Mouse (Mus musculus) frontal cortex, postnatal 25 days (tissue): ENCODE measurements around the gene Phospho1.

ENCODE experiments used
- DNase-seq, 2 experiments: peaks; one replicate each; pipeline ENCODE4 v3.0.0; 2022; ENCODE audit warnings: low spot score in 2 of 2

The Phospho1 gene

GRCm38 (mm10) chr11:95812224-95812623 lies 12.1 kb upstream of the Phospho1 start:
- no peak for DNase-seq

DNA sequence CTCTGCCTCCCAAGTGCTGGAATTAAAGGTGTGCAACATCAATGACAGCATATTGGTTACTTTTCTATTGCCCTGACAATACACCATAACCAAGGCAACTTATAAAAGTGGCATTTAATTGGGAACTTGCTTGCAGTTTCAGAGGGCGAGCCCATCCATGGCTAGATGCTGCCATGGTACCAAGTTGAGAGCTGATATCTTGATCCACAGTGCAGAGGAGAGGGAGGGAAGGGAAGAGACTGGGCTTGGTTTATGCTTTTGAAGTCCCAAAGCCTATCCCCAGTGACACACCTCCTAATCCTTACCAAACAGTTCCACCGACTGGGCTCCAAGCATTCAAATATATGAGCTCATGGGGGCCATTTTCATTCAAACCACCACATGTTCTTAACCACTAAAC lies 10.2 kb upstream of the Phospho1 start:
- no peak for DNase-seq

DNA sequence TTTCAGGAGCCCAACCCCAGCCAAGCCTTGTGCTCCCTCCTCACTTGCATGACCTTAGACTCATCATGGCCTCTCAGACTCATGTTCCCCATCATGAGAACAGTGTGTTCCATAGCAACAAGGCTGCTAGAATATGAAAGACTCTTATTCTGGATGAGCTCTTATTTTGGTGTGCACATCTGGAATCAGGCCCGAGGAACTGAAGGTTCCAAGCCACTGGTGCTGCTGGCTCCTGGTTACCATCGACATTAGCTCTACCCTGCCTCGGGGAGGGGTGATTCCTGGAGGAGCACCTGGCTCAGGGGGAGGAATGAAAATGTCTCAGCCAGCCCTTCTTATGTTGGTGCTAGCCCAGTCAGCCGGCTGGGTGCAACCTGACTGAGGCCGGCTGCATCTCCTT lies 9.4 kb upstream of the Phospho1 start:
- no peak for DNase-seq

DNA sequence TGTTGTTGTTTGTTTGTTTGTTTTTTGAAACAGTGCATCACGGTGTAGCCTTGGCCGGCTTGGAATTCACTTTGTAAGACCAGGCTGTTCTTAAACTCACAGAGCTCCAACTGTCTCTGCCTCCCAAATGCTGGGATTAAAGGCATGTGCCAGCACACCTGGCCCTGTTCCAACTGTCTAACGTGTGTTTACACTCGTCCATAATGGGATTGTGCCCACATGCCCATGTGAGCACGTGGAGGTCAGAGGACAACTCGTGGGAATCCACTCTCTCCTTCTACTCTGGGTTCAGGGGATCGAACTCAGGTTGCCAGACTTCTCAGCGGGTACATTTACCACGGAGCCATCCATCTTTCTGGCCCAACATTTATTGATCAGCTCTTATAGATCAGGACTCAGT lies 8.9 kb upstream of the Phospho1 start:
- no peak for DNase-seq

- DNase-seq: no peak
Measured at GRCm38 (mm10) chr11:95819138-95819537, 5.2 kb upstream of the Phospho1 start.

DNA sequence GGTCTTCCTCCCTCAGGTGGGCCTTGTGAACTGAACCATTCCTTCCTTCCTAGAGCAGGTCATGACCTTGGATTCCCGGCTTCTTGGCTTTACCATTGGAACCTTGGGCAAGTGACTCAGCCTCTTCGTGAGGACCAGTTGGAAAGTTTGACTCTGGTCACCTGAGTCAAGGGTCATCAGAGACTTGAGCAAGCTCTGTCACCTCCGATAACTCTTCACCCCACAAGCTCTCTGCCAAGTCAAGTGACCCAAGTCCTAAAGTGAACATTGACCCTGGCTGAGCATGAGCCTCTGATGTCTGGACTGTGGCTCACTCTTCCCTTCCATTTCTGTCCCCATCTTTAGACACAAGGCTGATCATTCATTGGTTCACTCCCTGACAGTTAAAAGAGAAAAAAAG lies 2.8 kb upstream of the Phospho1 start:
- DNase-seq: no peak

GRCm38 (mm10) chr11:95822437-95822836 lies 1.9 kb upstream of the Phospho1 start:
- DNase-seq: no peak

- peak in 1 of 2 experiments; percentile 54 for DNase-seq
Measured at GRCm38 (mm10) chr11:95824877-95825243, 561 bp downstream of the Phospho1 start.

GRCm38 (mm10) chr11:95825625-95826024 lies 1.3 kb downstream of the Phospho1 start:
- no peak for DNase-seq

DNA sequence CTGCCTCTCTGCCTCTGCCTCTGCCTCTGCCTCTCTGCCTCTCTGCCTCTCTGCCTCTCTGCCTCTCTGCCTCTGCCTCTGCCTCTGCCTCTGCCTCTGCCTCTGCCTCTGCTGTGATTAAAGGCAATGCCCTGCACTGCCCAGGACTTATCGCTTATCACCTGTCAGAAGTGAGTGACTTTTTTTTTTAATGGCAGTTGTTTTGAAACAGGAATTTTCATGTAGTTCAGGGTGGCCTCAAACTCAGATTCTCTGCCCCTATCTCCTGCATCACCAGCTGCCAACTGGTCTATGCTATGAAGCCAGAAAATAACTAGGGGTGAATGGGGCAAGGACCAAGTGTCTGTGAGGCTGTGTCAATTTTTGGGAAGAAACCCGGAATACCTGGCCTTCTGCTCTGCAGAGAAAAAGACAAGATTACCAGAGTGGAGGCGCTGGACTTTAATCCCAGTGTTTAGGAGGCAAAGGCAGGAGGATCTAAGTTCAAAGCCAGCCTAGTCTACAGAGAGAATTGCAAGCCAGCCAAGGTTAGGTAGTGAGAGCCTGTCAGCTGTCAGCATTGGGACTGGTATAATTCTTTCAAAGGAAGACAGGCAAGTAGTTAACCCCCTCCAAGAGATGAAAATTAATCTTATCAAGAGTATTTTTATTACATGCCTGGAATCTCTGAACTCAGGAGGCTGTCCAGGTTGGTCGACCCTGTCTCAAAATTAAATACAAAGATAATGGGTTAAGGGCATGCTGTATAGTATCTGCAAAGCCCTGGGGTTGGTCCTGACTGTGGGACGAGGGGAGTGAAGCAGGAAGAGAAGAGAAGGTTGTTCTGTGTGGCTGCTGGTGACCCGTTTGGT lies 2.2 kb downstream of the Phospho1 start:
- DNase-seq: no peak

DNA sequence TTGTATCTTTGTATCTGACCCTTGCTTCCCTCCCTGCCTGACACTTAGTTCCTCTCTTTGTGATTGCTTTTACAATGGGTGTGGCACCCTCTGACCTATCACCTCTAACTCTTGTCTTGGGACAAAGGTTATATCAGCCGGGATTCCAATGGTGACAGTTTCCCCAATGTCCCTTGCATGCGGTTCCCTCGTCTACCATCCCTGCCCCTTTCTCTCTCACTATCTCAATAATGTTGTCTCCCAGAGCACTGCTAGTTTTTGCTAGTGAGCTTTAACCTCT lies 2.8 kb downstream of the Phospho1 start:
- DNase-seq: no peak

DNA sequence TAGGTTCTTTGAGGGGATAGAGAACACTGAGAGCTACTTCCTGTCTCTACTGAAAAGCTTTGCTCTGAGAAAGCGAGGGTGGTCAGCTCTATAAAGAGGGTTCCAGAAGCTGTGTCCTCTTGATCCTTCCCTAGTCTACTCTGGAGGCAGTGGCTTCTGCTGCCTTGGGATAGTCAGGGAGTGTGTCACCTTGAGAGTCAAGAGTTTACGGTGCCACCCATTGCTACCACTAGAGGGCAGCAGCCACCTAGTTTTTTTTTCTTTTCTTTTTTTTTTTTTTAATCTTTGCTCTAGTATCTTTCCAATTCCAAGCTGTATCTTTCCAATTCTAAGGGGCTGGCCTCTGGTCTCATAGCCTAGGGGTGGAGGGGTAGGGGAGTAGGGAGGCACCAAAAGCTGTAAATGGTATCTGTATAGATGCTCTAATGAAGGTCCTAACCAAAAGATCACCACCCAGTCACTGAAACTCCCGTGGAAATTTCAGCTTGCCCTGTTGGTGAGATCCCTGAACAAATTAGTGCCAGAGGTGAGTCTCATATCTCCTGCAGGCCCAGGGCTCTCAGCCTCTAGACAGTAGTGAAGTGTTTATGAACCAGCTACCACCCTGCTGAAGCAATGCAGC lies 3.3 kb downstream of the Phospho1 start:
- peak; percentile 70 to 73 for DNase-seq

GRCm38 (mm10) chr11:95828181-95828964 lies 4.1 kb downstream of the Phospho1 start:
- DNase-seq: no peak

DNA sequence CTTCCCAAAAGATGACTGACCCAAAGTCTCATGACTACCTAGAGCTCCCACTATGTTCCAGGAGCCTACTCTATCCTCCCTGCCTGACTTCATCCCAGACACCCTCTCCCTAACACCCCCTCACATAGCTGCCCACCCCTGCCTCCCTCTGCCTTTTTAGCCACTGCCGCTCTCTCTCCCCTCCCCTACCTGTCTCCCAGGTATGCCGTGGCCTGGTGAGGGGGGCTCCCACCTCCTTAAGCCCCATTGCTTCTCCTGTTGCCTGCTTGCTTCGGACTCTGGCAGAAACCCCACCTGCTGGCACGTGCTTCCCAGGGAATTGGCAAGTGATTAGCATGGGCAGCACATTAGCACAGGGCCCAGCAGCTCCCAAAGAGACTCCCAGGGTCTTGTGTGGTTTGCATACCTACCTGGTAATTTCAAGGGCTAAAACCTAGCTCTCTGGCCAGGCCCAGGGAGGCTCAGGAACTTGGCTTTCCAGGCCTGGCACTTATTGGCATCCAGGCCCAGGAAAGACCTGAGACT lies 5.3 kb downstream of the Phospho1 start:
- no peak for DNase-seq

DNA sequence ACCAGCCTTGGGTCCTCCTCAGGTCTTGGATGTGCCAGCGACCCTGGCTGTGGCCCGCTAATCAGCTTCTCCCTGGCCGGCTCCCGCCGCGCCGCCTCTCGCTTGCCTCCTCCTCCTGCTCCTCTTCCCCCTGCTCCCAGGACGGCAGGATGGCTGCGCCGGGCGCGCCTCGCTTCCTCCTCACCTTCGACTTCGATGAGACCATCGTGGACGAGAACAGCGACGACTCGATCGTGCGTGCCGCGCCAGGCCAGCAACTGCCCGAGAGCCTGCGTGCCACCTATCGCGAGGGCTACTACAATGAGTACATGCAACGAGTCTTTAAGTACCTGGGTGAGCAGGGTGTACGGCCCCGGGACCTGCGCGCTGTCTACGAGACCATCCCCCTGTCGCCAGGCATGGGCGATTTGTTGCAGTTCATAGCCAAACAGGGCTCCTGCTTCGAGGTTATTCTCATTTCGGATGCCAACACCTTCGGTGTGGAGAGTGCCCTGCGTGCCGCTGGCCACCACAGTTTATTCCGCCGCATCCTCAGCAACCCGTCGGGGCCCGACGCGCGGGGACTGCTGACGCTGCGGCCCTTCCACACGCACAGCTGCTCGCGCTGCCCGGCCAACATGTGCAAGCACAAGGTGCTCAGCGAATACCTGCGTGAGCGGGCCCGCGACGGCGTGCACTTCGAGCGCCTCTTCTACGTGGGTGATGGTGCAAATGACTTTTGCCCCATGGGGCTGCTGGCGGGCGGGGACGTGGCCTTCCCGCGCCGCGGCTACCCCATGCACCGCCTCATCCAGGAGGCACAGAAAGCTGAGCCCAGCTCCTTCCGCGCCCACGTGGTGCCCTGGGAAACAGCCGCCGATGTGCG lies 6.3 kb downstream of the Phospho1 start:
- no peak for DNase-seq

DNA sequence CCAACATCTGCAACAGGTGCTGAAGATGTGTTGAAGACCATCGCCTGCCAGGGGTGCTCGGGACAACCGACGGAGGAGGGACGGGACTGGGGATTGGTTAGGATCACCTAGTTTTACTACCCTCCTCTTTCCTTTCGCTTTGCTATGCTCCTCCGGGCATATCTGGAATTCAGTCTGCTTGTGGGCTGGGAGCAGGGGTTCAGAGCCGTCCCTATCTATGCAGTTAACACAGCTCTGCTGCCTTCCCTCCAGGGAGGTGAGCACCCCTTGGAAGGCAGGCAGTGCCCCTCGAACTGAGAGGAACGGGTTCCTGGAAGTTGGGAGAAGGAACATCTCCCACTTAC lies 6.9 kb downstream of the Phospho1 start:
- DNase-seq: no peak

DNA sequence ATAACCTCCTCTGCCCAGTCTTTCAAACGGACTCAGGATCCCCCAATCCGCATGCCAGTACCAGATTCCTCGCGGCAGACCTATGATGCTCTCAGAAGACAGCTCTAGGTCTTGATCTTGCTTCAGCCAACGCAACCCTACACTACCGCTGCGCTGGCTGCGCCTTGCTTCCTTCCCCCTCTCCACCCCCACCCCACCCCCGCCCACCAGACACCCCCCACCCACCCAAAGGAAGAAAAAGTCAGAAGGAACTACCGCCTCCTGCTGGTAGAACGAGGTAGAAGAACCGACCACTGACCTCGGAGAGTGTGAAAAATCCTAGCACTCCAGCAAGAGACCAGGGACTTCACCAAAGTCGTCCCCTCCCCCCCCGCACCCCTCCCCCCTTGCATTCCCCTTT lies 7.3 kb downstream of the Phospho1 start:
- no peak for DNase-seq

DNA sequence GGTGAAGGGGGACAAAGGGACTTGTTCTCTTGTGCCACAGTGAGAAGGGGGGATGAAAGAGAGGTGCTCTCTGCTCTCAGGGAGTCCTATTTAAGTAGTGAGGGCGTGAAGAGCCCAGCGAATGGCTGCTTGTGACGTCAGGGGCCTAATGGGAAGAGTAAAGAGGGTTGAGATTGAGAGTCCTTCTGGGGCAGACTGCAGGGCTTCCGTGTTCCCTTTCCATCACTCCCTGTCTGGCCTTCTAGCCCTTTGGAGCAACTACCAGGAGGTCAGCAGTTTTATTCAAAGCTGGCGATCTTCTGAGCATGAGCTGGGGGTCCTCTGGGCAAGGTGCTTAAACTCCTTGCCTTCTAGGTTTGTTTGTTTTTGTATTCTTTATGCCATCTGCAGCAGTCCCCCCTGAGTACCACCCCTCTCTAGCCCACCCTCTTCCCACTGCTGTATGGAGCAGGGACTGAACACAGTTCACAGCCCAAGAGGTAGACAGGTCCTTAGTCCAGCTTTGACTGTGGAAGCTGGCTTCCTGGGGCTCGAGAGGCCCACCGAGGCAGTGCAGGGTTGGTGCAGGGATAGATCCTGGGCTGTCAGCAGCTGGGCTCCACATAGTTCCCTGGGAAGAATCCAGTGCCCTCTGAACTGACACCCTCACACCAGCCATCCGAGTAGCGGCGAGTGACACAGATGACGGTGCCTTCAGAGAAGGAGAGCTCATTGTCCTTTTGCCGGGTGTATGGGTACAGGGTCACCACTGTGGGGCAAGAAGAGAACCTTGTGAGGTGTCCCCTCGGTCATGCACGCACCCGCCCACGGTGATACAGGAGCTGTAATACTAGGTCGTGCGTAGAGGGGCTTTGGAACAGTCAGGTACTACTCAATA lies 8.1 kb downstream of the Phospho1 start:
- no peak for DNase-seq

- DNase-seq: no peak
Measured at GRCm38 (mm10) chr11:95833006-95833570, 8.8 kb downstream of the Phospho1 start.

DNA sequence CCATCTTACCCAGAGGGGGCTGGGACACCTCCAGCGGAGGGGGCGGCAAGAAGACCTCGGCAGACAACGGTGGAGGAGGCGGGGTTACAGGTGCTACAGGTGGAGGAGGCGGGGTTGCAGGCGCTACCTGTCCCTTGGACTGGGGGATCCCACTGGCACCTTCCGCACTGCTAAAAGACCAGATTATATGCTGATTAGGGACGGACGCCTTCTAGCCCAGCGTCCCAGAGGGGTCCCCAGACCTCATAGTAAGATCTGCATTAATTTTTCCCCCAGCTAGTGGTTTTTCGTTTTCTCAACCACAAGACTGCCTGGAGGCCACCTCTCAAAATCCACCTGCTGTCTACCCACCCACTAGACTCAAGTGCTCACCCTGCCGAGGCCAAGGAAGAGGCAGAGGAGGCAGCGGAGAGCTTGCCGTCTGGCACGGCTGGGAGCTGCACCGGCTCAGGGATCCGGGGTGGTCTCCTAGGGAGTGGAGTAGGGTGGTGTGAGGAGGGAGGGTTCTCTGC lies 9.4 kb downstream of the Phospho1 start:
- DNase-seq: no peak
